Mouse (Mus musculus) NIH3T3 (cell line): ENCODE results near the gene Bag1.
"Not testable (repeated sequence)": the region's sequence is repeated elsewhere in the genome, so short reads cannot be mapped to it uniquely, and the experiment has no call there.

Experiments
- DNase-seq: peaks from one replicate; pipeline ENCODE4 v3.0.0-alpha.2; 2012; ENCODE audit warnings: low read depth

The Bag1 gene

GRCm38 (mm10) chr4:40934369-40934768, 13.7 kb downstream of the Bag1 start:
- DNase-seq, result not testable (repeated sequence)

DNA sequence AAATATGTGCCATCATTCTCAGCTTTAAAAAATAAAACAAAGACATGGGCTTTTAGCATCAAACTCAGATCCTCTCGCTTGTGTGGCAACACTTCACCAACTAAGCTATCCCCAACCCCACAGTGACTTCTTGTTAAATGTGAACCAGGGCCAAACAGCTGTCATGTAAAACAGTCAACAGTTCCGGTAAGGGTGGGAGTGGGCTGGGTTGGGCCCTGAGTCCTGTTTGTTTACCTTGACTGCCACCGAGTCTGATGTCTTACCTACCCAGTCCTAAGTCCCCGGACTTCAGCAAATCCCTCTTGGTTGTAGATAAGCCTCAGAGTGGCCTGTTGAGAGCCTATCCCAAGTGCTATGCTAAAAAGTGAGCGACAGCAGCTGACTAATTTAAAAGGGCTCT, 14.4 kb downstream of the Bag1 start:
- DNase-seq, result no peak

- DNase-seq, result no peak
These were observed 19.0 kb downstream of the Bag1 start for GRCm38 (mm10) chr4:40929046-40929445.

- no peak for DNase-seq
These were observed 22.5 kb downstream of the Bag1 start for GRCm38 (mm10) chr4:40925568-40925967.

DNA sequence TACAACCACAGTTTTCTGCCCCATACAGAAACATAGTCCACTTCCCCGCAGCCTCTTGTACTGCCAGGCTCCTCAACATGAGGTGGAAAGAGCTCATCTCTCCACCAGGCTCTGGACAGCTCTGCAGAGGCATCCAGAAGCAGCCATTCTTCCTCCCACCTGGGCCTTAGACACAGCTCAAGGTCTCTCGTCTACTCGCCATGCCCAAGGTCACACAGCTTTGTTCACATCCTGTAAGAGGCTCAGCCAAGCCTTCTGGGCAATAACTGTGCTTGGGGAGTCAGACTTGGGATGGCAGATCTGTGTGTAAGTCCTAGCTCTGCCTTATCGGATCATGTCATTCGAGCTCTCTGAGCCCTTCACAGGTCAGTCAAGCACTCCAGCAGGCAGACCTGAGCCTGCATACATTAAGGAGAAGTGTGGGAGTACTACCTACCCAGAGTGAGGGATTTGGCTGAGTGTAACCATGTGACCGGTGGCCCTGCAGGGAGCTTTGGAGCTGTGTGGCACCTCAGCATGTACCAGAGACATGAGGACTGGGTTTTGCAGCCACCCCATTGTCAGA, 24.9 kb downstream of the Bag1 start:
- DNase-seq, result no peak

DNA sequence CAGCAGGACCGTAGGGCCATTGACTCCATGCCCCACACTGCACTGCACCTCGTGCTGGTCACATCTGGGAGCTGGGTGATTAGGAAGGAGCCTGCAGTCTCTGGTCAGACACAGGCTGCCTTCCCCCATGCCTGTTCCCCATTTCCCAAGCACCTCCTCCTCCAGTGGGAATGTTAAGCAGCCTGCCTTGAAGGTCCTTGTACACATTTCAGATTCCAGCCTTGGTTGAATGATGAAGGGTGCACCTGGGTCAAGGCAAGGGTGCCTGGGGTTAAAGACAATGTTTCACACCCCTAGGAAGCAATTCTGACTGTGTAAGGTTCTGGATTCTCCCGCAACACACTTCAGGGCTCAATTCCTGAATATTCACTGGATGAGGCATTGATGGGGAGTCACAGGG, 26.8 kb downstream of the Bag1 start:
- DNase-seq, result no peak

GRCm38 (mm10) chr4:40920576-40920975, 27.5 kb downstream of the Bag1 start:
- DNase-seq, result no peak

GRCm38 (mm10) chr4:40919785-40920184, 28.3 kb downstream of the Bag1 start, which contains the start of gene Spink4:
Gene Spink4, plus strand, starts transcription at chr4:40920052.
- DNase-seq, result no peak

GRCm38 (mm10) chr4:40916592-40917155, 31.4 kb downstream of the Bag1 start:
- no peak for DNase-seq

DNA sequence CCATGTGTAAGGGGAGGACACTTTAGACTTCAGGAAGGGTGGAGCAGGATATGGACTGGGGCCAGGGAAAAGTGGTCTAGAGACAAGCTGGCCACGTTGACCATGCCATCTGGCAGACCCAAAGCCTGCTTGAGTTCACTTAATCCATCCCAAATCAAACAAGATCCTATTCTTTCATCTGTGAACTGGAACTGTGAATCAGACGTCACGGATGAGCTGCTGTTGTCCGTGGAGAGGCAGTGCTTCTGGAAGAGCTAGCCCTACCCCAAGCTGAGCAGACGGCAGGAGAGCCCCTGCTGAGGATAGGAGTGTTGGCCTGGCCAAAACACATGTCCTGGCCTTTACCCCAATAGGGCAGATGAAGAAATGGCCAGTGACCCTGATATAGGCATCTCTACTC, 32.1 kb downstream of the Bag1 start:
- no peak for DNase-seq

DNA sequence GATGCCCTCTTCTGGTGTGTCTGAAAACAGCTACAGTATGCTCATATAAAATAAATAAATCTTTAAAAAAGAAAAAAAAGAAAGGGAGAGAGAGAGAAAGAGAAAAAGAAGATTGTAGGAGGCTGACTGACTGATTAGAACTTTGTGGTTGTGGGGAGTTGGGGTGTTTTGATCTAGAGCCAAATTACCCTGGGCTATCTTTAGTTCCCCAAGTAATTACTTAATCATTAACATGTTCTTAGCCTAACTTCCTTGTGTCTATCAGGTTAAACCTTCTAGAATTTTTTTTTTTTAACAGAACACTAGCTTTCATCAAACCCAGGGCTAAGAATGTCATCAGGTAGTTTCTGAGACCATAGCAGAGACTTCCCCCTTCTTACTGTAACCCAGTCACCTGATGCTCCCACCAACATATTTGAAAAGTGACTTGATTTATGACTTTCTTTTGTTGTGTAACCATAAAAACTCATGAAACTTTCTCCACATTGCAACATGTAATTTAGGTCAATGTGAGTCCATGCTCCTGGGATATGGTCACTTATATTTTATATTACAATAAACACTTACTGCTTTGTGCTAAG, 33.7 kb downstream of the Bag1 start:
- no peak for DNase-seq

- DNase-seq, result peak; percentile 25
These were observed 39.7 kb downstream of the Bag1 start for GRCm38 (mm10) chr4:40908261-40908969.

GRCm38 (mm10) chr4:40906298-40906697, 41.8 kb downstream of the Bag1 start:
- DNase-seq, result peak; percentile 66

- no peak for DNase-seq
These were observed 47.5 kb downstream of the Bag1 start for GRCm38 (mm10) chr4:40900612-40901011.

DNA sequence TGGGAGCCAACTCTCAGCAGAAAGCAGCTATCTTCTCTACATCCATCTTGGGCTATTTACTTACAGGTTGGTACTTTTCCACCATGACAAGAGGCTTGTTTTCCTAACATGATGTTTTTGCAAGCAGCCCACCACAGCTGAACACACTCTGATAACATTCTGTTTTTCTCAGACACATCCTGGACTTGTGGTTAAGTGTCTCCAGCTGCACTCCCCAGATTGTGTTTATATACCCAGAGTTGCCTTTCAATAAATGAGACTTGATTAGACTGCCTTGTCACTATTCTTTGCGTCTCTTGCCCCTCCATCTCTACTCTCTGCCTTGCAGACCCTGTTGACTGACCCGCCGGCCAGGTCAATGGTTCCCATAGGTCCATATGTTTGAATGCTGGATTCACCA, 48.0 kb downstream of the Bag1 start:
- no peak for DNase-seq

GRCm38 (mm10) chr4:40899264-40899663, 48.8 kb downstream of the Bag1 start:
- no peak for DNase-seq

GRCm38 (mm10) chr4:40898476-40899044, 49.5 kb downstream of the Bag1 start:
- no peak for DNase-seq

DNA sequence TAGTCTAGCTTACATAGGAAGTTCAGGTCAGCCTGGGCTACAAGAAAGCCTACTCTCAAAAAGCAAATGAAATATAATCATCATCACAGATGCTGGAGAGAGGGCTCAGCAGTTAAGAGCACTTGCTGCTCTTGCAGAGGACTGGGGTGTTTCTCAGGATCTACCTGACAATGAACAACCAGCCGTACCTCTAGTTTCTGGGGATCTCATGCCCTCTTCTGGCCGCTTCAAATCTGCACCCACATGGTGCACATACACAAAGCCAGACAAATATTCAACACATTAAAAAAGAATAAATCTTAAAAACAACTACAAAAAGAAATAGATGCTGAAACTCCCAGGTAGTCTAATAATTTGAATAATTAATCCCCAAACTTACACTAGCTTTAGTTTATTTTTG, 52.4 kb downstream of the Bag1 start:
- DNase-seq, result no peak

DNA sequence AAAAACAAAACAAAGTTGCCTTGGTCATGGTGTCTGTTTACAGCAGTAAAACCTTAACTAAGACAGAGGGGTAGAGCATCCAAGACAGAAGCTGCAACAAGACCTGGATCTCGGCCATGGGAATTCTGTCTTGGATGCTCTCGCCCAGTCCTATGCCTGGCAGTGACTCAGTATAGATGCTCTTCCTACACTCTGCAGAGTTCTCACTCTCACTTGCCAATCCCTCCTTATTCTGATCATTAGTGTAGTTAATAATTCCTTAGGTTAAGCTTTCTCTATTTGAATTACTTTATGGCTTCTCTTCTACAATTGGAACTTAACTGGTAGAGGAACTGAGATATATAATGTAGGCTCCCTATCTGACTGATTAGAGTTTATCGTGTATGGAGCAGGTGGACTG, 53.0 kb downstream of the Bag1 start:
- no peak for DNase-seq

GRCm38 (mm10) chr4:40891206-40891605, 56.9 kb downstream of the Bag1 start:
- no peak for DNase-seq

DNA sequence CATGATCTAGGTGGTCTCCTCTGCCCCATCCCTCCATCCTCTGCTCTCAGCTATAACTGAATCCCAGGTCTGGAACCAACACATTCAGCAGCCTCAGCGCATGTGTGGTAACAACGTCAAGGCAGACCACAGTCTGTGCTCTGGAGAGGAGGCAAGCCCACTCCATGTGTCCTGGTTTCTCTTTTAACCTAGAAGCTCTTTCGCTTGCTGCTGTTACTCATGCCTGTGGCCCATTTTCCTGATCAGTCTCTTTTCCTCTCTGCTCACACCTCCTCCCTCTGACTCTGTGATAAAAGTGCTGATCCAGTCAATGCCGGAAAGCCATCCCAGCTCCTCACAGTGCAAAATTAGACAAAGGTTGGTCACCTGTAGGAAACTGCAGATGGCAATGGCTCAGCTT, 58.1 kb downstream of the Bag1 start:
- DNase-seq, result no peak

DNA sequence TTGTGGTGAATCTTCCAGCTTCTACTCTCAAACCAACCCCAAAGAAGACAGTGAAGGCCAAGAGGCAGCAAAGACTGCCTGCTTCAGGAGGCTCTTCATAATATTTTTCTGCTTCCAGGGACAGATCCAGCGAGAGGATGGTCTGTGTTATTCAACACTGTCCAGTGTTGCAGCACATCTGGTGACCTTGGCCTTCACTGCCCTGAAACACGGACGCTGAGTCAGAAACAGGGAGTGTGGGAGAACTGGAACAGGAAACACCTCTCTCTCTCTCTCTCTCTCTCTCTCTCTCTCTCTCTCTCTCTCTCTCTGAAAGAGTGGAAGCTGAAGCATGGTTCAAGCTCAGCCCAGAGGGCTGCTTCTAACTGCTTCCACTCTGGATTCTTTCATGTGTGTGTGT, 58.8 kb downstream of the Bag1 start:
- DNase-seq, result peak; percentile 63

GRCm38 (mm10) chr4:40888839-40889238, 59.3 kb downstream of the Bag1 start:
- DNase-seq, result no peak
